Mouse (Mus musculus): ENCODE data around the gene C1qtnf9. TPM values are rescaled to one million over a fixed set of nuclear protein-coding genes. Genes with fewer than 3 reads are reported as not detected.

Gene C1qtnf9
- polyA plus RNA-seq, 1 experiment, result 16.8 TPM

Other genes with a start within 250 kb of the C1qtnf9 start
- 3.6 and 8.3 TPM in 2 replicates for gene Spata13, start 134.1 kb upstream of the C1qtnf9 start, polyA plus RNA-seq (2012; ENCODE audit: insufficient read depth, insufficient read length, missing spikeins)
- 52.5 and 57.8 TPM in 2 replicates for gene Mipep, start 16.4 kb downstream of the C1qtnf9 start, polyA plus RNA-seq (2012; ENCODE audit: insufficient read depth, insufficient read length, missing spikeins)